Mouse (Mus musculus) retina, adult 2 months (tissue): Measurements from ENCODE around the gene Prdx1.
"Not testable (repeated sequence)": the region's sequence is repeated elsewhere in the genome, so short reads cannot be mapped to it uniquely, and the experiment has no call there.

ENCODE experiments used
- DNase-seq: peaks from one replicate; pipeline ENCODE4 v3.0.0-alpha.2; 2012; ENCODE audit warnings: low read depth, low spot score

Prdx1 gene

DNA sequence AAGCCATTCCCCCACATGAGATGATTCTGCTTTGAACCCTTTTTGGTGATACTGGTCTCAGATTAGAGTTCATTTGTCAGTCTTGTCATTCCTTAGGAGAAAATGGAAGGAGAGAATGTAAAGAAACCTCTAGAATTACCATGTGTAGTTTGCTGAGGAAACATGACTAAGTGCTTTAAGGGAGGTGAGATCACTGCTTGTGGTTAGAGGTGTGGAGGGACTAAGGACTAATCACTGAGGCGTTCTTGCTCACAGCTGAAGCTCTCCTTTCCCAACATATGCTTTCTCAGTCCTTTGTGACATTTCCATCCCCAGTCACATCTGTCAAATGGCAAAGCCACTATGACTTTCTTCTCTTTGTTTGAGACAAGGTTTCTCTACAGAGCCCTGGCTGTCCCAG is 7.5 kb upstream of the Prdx1 start:
- no peak for DNase-seq

DNA sequence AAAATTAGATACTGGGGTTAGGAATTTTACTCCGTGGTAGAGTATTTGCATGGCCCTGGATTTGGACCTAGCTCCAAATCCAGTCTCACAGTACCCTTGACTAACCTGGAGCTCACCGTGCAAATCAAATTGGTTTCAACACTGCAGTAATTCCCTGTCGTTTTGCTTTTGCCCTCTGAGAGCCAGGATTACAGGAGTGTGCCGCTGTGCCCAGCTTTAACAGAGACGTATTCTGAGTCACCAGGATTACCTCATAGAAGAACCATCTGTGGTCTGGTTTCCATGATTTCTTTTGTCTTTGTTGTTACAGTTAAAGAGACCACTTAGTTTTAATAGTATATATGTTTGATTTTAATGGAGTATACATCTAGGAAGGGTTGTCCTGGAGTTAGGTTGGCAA is 6.2 kb upstream of the Prdx1 start:
- DNase-seq: no peak

DNA sequence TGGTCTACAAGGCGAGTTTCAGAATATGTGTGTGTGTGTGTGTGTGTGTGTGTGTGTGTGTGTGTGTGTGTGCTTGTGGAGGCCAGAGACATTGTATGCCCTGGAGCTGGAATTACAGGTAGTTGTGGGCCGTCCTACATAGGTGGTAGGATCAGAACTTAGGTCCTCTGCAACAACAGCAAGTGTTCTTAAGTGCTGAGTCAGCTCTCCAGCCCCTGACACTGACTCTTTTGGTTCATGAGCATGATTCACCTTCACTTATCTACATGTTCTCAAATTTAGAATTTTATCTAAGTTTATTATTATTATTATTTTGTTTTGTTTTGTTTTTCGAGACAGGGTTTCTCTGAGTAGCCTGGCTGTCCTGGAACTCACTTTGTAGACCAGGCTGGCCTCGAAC is 4.8 kb upstream of the Prdx1 start:
- not testable (repeated sequence) for DNase-seq

DNA sequence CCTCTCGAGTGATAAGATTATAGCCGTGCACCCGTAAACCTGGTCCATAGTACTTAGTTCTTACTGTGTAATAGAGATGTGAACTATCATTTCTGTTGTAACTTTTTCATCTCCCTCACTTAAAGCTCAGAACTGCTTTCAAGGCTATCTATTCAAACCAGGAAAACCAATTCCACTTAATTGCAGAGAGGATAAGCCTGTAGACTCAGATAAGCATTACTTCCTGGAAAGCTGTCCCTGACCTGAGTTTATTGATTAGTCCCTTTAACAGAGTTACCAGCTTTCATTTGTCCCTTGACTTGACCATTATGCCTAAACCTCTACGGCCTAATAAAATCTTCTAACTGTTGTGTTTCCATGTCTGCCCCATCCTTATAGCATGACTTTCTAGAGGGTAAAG is 1.4 kb upstream of the Prdx1 start:
- DNase-seq: no peak

GRCm38 (mm10) chr4:116684665-116685064 is 679 bp upstream of the Prdx1 start:
- DNase-seq: no peak

- DNase-seq: no peak
Observed at GRCm38 (mm10) chr4:116687041-116687440, 1.7 kb downstream of the Prdx1 start.

DNA sequence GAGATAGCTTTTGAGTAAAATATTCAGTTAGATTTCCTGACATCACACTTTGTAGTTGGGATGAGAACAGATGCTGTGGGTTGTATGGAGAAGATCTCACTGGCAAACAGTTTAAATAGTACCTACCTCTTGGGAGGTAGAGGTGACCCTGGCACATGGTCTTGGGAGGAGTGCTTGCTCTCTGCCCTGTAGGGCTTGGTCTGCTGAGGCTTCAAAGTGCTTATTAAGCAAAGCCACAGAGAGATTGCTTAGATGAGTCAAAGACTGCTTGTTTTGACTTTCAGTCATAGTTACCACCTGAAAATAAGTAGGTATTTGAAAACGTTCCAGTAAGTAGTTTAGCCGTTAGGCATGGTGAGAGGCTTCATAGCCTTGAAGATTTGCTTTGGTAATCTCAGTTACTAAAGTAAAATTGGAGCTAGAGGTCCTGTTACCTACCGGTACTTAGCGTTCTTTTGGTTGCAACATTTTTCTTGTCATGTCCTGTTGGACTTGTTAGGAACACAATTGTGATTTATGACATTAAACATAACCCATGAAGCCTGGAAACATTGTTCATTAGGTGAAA is 4.0 kb downstream of the Prdx1 start:
- no peak for DNase-seq

- DNase-seq: no peak
Observed at GRCm38 (mm10) chr4:116692146-116692545, 6.8 kb downstream of the Prdx1 start.

DNA sequence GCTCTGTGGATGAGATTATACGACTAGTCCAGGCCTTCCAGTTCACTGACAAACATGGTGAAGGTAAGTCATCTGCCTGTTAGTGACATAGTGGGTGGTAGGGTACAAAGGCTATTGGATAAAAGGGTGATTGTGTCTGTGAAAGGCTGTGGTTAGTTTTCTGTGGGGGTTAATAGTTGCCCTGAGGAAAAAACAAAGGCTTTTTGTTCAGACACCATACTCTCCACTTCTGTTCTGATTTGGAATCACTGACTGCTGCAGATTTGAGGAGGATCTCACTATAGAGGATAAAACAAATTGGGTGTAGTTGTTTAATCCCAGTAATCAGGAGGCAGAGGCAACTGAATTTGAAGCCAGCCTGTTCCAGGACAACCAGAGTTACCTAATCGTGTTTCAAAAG is 8.4 kb downstream of the Prdx1 start:
- no peak for DNase-seq

GRCm38 (mm10) chr4:116698693-116699342 is 13.5 kb downstream of the Prdx1 start:
- no peak for DNase-seq

DNA sequence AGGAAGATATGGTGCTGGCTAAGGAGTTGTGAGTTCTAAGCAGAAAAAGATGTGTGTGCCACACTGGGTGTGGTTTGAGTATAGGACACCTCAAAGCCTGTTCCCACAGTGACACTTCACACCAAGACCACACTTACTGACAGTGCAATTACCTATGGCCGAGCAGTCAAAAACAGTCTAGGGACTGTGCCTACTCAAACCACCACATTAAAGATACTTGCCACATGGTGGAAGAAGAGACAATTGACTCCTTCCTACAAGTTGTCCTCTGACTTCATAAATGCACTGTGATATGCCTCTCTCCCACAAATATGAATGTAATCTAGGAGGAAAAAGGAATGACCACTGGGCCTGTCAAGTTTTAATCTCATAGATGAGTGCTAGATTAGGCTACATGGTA is 15.6 kb downstream of the Prdx1 start:
- DNase-seq: no peak

- no peak for DNase-seq
Observed at GRCm38 (mm10) chr4:116703804-116704203, 18.5 kb downstream of the Prdx1 start.

- no peak for DNase-seq
Observed at GRCm38 (mm10) chr4:116707666-116708065, 22.3 kb downstream of the Prdx1 start.

DNA sequence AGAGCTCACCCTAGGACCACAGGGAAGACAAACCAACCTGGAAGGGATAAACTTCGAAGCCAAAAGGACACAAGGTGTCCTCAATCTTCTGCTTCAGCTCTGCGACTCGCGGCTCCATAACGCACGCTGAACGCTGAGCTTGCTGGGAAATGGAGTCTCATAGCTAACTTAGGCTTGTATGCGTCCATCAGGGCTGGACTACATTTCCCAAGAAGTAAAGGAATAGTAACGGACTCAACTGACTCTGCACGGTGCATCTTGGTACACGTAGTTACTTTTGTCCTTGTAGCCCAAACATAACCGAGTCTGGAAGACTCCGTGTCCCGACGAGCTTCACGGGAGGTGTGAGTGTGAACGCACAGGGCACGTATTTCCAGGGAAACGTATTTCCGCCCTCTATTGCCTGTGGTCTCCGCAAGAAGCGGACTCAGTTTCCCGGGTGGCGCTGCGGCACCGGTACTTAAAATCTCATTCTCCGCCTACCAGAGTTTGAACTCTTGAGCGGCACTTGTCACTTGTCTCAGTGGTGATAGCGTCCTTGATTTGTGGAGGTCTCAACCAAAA is 22.9 kb downstream of the Prdx1 start, which contains the start of the genes Mmachc and Ccdc163:
Gene Mmachc (minus strand): TSS at position 206 of the 564 bp plus-strand sequence.
Gene Ccdc163 (plus strand): TSS at position 309 of the 564 bp plus-strand sequence.
- peak; percentile 91 for DNase-seq

DNA sequence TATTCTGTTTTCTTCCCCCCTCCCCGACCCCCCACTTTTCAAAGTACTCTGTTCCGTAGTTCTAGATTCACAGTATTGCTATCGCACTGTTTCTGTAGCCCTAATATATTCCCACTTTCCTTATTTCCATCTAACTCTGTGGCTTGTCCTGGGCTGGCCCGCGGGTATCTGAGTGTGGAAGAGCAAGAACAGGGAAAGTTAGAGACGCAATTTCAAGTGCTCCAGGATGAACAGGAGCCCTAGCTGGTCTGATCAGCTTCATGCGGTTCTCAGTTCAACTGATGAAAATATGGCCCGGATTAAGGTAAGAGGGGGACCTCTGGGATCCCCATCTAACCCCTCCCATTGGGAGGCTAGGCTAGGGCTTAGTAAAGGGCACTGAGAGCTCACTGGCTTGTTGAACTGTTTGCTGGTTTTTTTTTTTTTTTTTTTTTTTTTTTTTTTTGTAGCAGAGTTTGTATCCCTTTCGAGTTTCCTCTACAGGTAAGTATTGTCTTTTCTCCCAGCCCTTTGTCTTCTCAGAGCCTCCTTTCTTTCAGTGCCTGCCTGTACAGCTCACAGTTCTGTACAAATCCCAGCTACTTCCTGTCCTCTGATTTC is 23.5 kb downstream of the Prdx1 start:
- DNase-seq: no peak

- no peak for DNase-seq
Observed at GRCm38 (mm10) chr4:116710154-116710553, 24.8 kb downstream of the Prdx1 start.

DNA sequence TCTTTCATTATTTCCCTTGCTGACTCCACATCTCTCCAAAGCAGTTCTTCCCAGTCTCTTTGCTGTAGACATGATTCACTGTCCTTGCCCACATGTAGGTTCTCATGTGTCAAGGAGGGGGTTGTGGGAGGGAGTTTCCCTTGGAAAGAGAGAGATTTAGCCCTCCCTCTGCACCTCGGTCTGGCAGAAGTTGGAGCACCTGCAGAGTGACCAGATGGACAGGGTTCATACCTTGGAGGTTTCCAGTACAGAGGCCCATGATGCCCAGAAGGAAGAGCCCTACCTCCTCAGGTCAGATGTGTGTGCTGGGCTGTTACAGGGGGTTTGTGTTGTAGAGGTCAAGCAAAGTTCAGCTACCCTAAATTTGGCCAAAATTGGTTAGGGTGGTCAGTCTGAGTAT is 27.2 kb downstream of the Prdx1 start:
- DNase-seq: no peak

DNA sequence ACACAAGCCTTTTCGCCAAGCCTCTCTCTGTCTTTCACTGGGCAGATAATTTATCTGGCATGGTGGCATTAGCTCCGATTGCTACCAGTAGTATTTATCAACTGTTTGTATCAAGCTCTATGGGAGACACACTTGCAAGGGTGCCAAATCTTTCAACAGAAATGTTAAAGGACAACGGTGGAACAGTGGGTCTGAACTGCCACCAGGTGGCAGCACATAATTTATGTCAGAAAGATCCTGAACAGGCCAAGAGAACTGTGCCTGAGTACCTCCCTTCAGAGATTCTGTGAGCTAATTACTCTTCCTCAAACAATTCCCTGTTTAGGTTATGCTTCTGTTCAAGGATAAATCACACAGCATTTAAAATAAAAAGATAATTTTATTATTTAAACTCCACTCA is 34.1 kb downstream of the Prdx1 start:
- peak; percentile 55 for DNase-seq

DNA sequence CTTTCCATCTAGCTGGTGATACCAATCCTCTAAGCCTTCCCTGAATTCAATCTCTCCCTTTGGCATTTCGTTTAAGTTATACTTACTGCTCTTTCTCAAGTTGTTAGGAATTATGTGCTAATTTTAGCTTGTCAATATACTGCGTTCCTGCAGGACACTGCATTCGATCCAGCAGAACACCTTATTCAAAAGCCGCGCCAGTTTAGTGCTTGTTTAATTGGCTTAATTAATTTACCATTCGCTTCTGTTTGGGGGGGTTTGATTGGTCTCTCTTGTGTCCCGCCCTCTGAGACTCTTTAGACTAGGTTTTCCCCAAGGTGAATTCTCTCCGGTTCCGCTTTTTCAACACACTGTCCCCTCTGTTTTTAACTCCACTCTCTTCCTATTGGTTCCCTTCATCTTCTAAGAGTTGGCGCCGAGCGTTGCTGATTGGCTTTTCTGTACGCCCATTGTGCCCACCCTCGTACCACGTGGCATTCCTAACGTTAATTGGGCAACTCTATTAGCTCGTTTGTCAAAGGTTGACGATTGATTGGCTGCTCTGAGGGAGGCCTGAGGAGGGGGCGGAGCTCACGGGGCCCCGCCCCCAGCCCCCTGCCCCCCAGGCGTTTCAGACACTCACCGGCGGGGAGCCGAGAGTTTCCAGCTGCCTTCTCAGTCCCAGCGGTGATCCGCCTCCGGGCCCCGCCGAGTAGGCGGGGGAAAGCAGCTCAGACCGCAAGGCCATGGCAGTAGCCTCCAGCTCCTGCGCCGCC is 35.2 kb downstream of the Prdx1 start, which contains the start of gene Tesk2:
Gene Tesk2 (plus strand): TSS at position 606 of the 755 bp plus-strand sequence.
- peak; percentile 88 for DNase-seq

- no peak for DNase-seq
Observed at GRCm38 (mm10) chr4:116721098-116721628, 35.8 kb downstream of the Prdx1 start.

- no peak for DNase-seq
Observed at GRCm38 (mm10) chr4:116722230-116722629, 36.9 kb downstream of the Prdx1 start.

DNA sequence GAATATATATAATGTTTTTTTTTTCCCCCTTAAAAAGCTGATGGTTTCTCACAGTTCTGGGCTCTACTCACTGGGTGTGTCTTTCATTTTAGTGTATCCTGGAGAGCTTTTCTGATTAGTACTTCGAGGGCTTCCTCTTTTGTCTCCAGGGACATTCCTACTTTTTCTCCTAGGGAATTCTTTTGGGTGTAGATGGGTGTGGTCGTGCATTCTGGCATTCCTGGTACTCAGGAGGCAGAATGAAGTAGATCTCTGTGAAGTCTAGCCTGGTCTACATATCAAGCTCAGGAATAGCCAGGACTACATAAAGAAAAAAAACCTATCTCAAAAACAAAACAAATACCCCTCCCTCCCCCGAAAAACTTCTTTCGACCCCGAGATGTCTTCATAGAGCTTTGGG is 40.1 kb downstream of the Prdx1 start:
- no peak for DNase-seq
